Mouse (Mus musculus) right cerebral cortex, adult 18-20 months (tissue): ENCODE data around the gene Dpf1.

ENCODE experiments used
- DNase-seq: peaks from one replicate; pipeline ENCODE4 v3.0.0; 2022; ENCODE audit warnings: mixed read lengths

The Dpf1 gene

GRCm38 (mm10) chr7:29288942-29289638, 14.7 kb upstream of the Dpf1 start, which contains the start of gene Ppp1r14a:
TSS of gene Ppp1r14a (plus strand) at chr7:29289308.
- DNase-seq = no peak

GRCm38 (mm10) chr7:29289856-29290255, 13.9 kb upstream of the Dpf1 start:
- no peak for DNase-seq

GRCm38 (mm10) chr7:29290691-29291485, 12.9 kb upstream of the Dpf1 start:
- DNase-seq = no peak

- DNase-seq = no peak
Measured at GRCm38 (mm10) chr7:29291616-29292457, 11.9 kb upstream of the Dpf1 start.

- no peak for DNase-seq
Measured at GRCm38 (mm10) chr7:29292458-29293098, 11.2 kb upstream of the Dpf1 start.

GRCm38 (mm10) chr7:29293131-29294065, 10.4 kb upstream of the Dpf1 start:
- DNase-seq = no peak

- no peak for DNase-seq
Measured at GRCm38 (mm10) chr7:29294111-29294761, 9.5 kb upstream of the Dpf1 start.

GRCm38 (mm10) chr7:29295861-29296647, 7.7 kb upstream of the Dpf1 start:
- DNase-seq = no peak

- peak; percentile 66 for DNase-seq
Measured at GRCm38 (mm10) chr7:29296998-29297397, 6.8 kb upstream of the Dpf1 start.

GRCm38 (mm10) chr7:29301127-29301566, 2.6 kb upstream of the Dpf1 start:
- DNase-seq = peak; percentile 69

GRCm38 (mm10) chr7:29302641-29303040, 1.1 kb upstream of the Dpf1 start:
- no peak for DNase-seq

GRCm38 (mm10) chr7:29304463-29305262, 912 bp downstream of the Dpf1 start:
- peak; percentile 52 for DNase-seq

- DNase-seq = no peak
Measured at GRCm38 (mm10) chr7:29305263-29305988, 1.7 kb downstream of the Dpf1 start.

- DNase-seq = no peak
Measured at GRCm38 (mm10) chr7:29306108-29306507, 2.4 kb downstream of the Dpf1 start.

GRCm38 (mm10) chr7:29306619-29307018, 2.9 kb downstream of the Dpf1 start:
- DNase-seq = peak; percentile 57

GRCm38 (mm10) chr7:29307350-29308104, 3.8 kb downstream of the Dpf1 start:
- peak; percentile 97 for DNase-seq

GRCm38 (mm10) chr7:29309221-29309721, 5.5 kb downstream of the Dpf1 start:
- peak; percentile 84 for DNase-seq
